Mouse (Mus musculus): ENCODE measurements around the gene Ak7.

DNA sequence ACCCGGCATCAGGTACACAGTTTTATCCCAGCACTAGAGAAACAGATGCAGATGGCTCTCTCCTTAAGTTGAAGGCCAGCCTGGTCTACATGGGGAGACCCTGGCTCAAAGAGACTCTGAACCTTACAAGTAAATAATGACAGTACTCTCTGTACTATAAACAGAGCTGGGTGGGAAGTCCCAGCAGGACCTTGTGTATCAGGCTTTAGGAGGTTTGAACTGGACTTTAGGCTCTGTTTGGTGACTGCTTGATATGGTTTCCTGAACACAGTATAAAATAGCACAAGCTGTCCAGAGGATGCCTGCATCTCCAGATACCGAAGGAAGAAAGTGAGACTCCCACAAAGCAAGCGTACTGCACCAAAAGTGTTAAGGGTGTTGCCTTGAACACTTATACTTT lies 19.0 kb upstream of the Ak7 start:
- TF ChIP-seq MAX (IDR thresholded peaks at IDR 0.05; ENCODE audit: low read depth) (no peak), REST (IDR thresholded peaks at IDR 0.05; ENCODE audit: insufficient read depth, insufficient read length) (no peak), POLR2A (IDR thresholded peaks at IDR 0.05; ENCODE audit: insufficient read length, low read depth) (no peak), TCF12 (IDR thresholded peaks at IDR 0.05; ENCODE audit: insufficient read depth, poor library complexity, severe bottlenecking) (no peak)

All from myocyte (in vitro differentiated cells).